Comparison of ENCODE assay signal across 8 mouse cellular contexts in genomic region chr16:90220892-90221431, GRCm38 (mm10). TPM values are rescaled to one million over a fixed set of nuclear protein-coding genes. Genes with fewer than 3 reads are reported as not detected.
A peak's percentile ranks its signal among the peaks of the same experiment; 100 is the strongest.
DNase-seq lines count a peak whose midpoint lies in the region; ATAC-seq and TF ChIP-seq lines count a peak whose summit lies in the region.

No protein-coding gene starts in this region.

- no peak for TF ChIP-seq EP300 in heart, adult 2 months (IDR thresholded peaks at IDR 0.05; ENCODE audit: insufficient read depth, low read depth, low read length)
- TF ChIP-seq EP300 in ES-Bruce4 (IDR thresholded peaks at IDR 0.05; ENCODE audit: insufficient read depth, low read depth, low read length), result no peak

- TF ChIP-seq CTCF in heart, adult 2 months (IDR thresholded peaks at IDR 0.05), result no peak
- no peak for TF ChIP-seq CTCF in ES-Bruce4 (IDR thresholded peaks at IDR 0.05; ENCODE audit: low read depth, low read length)

- peaks cover 15% of the 10 kb centered on the region for H3K36me3 ChIP-seq in heart, adult 2 months (ENCODE audit: control insufficient read depth, insufficient read depth, low read length)
- peaks cover 30% of the 10 kb centered on the region for H3K36me3 ChIP-seq in ES-Bruce4 (ENCODE audit: control insufficient read depth, insufficient read depth, low read length, poor library complexity, severe bottlenecking)
- peaks cover 31% of the 10 kb centered on the region for H3K36me3 ChIP-seq in heart, embryonic 13.5 days
- H3K36me3 ChIP-seq in limb, embryonic 12.5 days, result peaks cover 34% of the 10 kb centered on the region
- H3K36me3 ChIP-seq in midbrain, embryonic 15.5 days (replicated peaks), result peaks cover 12% of the 10 kb centered on the region; the same call in 1 of the 2 replicates

- under 1% methylated on average over 50 of the region's 52 CpGs for WGBS in heart, adult 2 months
- 1% methylated on average over 51 of the region's 52 CpGs for whole genome bisulfite sequencing in heart, embryonic 13.5 days
- under 1% methylated on average over 52 of the region's 52 CpGs for WGBS in limb, embryonic 12.5 days
- under 1% methylated on average over 33 of the region's 52 CpGs for WGBS in midbrain, embryonic 15.5 days

- peak overlapping the region; percentile 78 for H3K4me2 ChIP-seq in heart, embryonic 13.5 days
- H3K4me2 ChIP-seq in limb, embryonic 12.5 days, result peak overlapping the region; percentile 81
- H3K4me2 ChIP-seq in midbrain, embryonic 15.5 days, result peak overlapping the region; percentile 61

- peak; percentile 93 for ATAC-seq in heart, embryonic 13.5 days (ENCODE audit: extremely low read depth, insufficient number of reproducible peaks, low FRiP score, low TSS enrichment)
- peak; percentile 84 for ATAC-seq in limb, embryonic 12.5 days (ENCODE audit: insufficient number of reproducible peaks, insufficient read depth, low FRiP score, low TSS enrichment, low read depth)
- peak; percentile 87 for ATAC-seq in midbrain, embryonic 15.5 days (replicated peaks)

- no peak for TF ChIP-seq POLR2A in heart, adult 2 months (IDR thresholded peaks at IDR 0.05; ENCODE audit: insufficient read depth, low read depth, low read length)
- TF ChIP-seq POLR2A in ES-Bruce4 (IDR thresholded peaks at IDR 0.05; ENCODE audit: insufficient read depth, low read length), result no peak

- DNase-seq in heart, adult 2 months, result peak in 1 of 2 experiments; percentile 79
- DNase-seq in heart, postnatal 4 days, result no peak
- peak; percentile 47 for DNase-seq in embryo, embryonic 10.5 days (ENCODE audit: low spot score)
- DNase-seq in cerebellum, adult 11-12 months, result no peak

- peaks cover 8% of the 10 kb centered on the region for H3K4me1 ChIP-seq in heart, adult 2 months (ENCODE audit: control insufficient read depth, insufficient read depth, low read length)
- H3K4me1 ChIP-seq in ES-Bruce4 (ENCODE audit: control insufficient read depth, insufficient read depth, low read length), result peaks cover 6% of the 10 kb centered on the region
- peaks cover 33% of the 10 kb centered on the region for H3K4me1 ChIP-seq in heart, embryonic 13.5 days
- peaks cover 24% of the 10 kb centered on the region for H3K4me1 ChIP-seq in limb, embryonic 12.5 days (replicated peaks)
- H3K4me1 ChIP-seq in midbrain, embryonic 15.5 days, result peaks cover 22% of the 10 kb centered on the region

- intact Hi-C loops in heart, adult 2 months (cut with DNase I), result loop anchor here (2.0 kb wide), 2 partner anchors 24 to 64 kb away; partner anchors contain the start of gene Scaf4

- H3K9ac ChIP-seq in heart, adult 2 months (ENCODE audit: low read depth, low read length), result peak overlapping the region; percentile 85
- H3K9ac ChIP-seq in ES-Bruce4 (ENCODE audit: low read depth, poor library complexity, severe bottlenecking), result peak overlapping the region; percentile 84
- peak overlapping the region; percentile 99 for H3K9ac ChIP-seq in heart, embryonic 13.5 days
- peak overlapping the region; percentile 92 for H3K9ac ChIP-seq in limb, embryonic 12.5 days (replicated peaks)
- peak overlapping the region; percentile 84 for H3K9ac ChIP-seq in midbrain, embryonic 15.5 days

- H3K79me2 ChIP-seq in heart, adult 2 months (replicated peaks; ENCODE audit: control insufficient read depth, insufficient read depth, low read length), result peaks cover 3% of the 10 kb centered on the region

- peak overlapping the region; percentile 78 for H3K4me3 ChIP-seq in heart, adult 2 months
- H3K4me3 ChIP-seq in ES-Bruce4 (ENCODE audit: low read depth, low read length), result peak overlapping the region; percentile 94
- peak overlapping the region; percentile 96 for H3K4me3 ChIP-seq in heart, embryonic 13.5 days
- peak overlapping the region; percentile 95 for H3K4me3 ChIP-seq in limb, embryonic 12.5 days (replicated peaks)
- peak overlapping the region; percentile 83 for H3K4me3 ChIP-seq in midbrain, embryonic 15.5 days

- peak overlapping the region; percentile 91 for H3K27ac ChIP-seq in heart, adult 2 months
- peak overlapping the region; percentile 35 for H3K27ac ChIP-seq in ES-Bruce4 (ENCODE audit: insufficient read depth, low read length)
- peak overlapping the region; percentile 97 for H3K27ac ChIP-seq in heart, embryonic 13.5 days (replicated peaks)
- peak overlapping the region; percentile 95 for H3K27ac ChIP-seq in limb, embryonic 12.5 days
- H3K27ac ChIP-seq in midbrain, embryonic 15.5 days, result peak overlapping the region; percentile 89

- no peaks in the 10 kb centered on the region for H3K27me3 ChIP-seq in heart, adult 2 months (ENCODE audit: control insufficient read depth, insufficient read depth, low read length)
- H3K27me3 ChIP-seq in ES-Bruce4 (ENCODE audit: control insufficient read depth, insufficient read depth, low read length, poor library complexity, severe bottlenecking), result no peaks in the 10 kb centered on the region
- no peaks in the 10 kb centered on the region for H3K27me3 ChIP-seq in heart, embryonic 13.5 days (replicated peaks)
- H3K27me3 ChIP-seq in limb, embryonic 12.5 days, result no peaks in the 10 kb centered on the region
- no peaks in the 10 kb centered on the region for H3K27me3 ChIP-seq in midbrain, embryonic 15.5 days (replicated peaks)

- no peaks in the 10 kb centered on the region for H3K9me3 ChIP-seq in ES-Bruce4 (replicated peaks; ENCODE audit: control insufficient read depth, insufficient read depth, low read length, poor library complexity, severe bottlenecking)
- H3K9me3 ChIP-seq in heart, embryonic 13.5 days, result no peaks in the 10 kb centered on the region
- no peaks in the 10 kb centered on the region for H3K9me3 ChIP-seq in limb, embryonic 12.5 days
- no peaks in the 10 kb centered on the region for H3K9me3 ChIP-seq in midbrain, embryonic 15.5 days

RNA-seq across cellular contexts. Expression of gene Sod1, which starts 0.4 kb away (rescaled TPM):
- total RNA-seq in heart, adult 2 months (2021), result 100 to 1,000 TPM; 499 to 572 TPM
- polyA plus RNA-seq in heart, adult 2 months (2012; rRNA removed), result 422 and 565 TPM in 2 replicates
- total RNA-seq in heart, postnatal 4 days (2021), result 100 to 1,000 TPM; 499 to 512 TPM
- 797 and 822 TPM in 2 replicates for polyA plus RNA-seq in ES-Bruce4 (2011; ENCODE audit: insufficient read depth, insufficient read length, low read depth, missing spikeins)
- polyA plus RNA-seq in heart, embryonic 13.5 days (2015; fragmentation: Nextera tagmentation; extraction: Ambion mirVana), result 927 and 1,079 TPM in 2 replicates
- polyA plus RNA-seq in limb, embryonic 12.5 days (2016; fragmentation: Nextera tagmentation; extraction: Ambion mirVana), result 1,101 and 1,134 TPM in 2 replicates
- 855 and 861 TPM in 2 replicates for polyA plus RNA-seq in midbrain, embryonic 15.5 days (2015; fragmentation: Nextera tagmentation; extraction: Ambion mirVana)

Comparison
In these comparisons a context has a peak if more than half of its experiments do, and no peak if none do; other contexts are left out.
1. H3K27ac ChIP-seq: peak in every context shown above with its lines; median percentile 97 in heart, embryonic 13.5 days; 95 in limb, embryonic 12.5 days; 91 in heart, adult 2 months; 89 in midbrain, embryonic 15.5 days; 35 in ES-Bruce4.